Mouse (Mus musculus) stomach, postnatal 0 days (tissue): ENCODE results near the gene Mgat1.

Source experiments
- CTCF ChIP-seq: IDR thresholded peaks from 2 replicates; pipeline ENCODE4 v1.5.1; 2016; ENCODE audit warnings: antibody characterized with exemption, low read depth, mild to moderate bottlenecking, moderate library complexity
- EP300 ChIP-seq: optimal IDR thresholded peaks from 2 replicates; pipeline ENCODE3; 2016; ENCODE audit warnings: antibody characterized with exemption

DNA sequence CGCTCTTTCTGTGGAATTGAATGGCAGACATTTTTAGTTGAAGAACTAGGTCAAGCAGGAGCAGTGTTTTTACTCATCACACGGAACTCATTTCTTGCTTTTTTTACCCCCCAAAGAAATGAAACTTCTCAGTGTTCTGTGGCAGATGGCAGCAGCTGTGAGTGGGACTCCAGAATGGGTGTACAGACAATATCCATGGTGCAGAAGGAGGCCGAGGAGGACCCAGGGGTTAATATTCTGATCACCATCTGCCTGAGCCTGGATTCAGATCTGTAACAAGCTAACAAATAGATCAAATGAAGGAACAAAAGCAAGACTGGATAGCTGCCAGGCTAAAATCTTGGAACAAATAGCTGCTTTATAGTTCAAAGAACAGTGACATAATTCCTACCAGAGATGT lies 48.8 kb downstream of the Mgat1 start:
- TF ChIP-seq CTCF: no peak
- no peak for TF ChIP-seq EP300
